Mouse (Mus musculus): ENCODE measurements around the gene Rnf169. TPM values are rescaled to one million over a fixed set of nuclear protein-coding genes. Genes with fewer than 3 reads are reported as not detected.

Gene Rnf169
- polyA plus RNA-seq, 2 experiments = 1.6 to 2.2 TPM

DNA sequence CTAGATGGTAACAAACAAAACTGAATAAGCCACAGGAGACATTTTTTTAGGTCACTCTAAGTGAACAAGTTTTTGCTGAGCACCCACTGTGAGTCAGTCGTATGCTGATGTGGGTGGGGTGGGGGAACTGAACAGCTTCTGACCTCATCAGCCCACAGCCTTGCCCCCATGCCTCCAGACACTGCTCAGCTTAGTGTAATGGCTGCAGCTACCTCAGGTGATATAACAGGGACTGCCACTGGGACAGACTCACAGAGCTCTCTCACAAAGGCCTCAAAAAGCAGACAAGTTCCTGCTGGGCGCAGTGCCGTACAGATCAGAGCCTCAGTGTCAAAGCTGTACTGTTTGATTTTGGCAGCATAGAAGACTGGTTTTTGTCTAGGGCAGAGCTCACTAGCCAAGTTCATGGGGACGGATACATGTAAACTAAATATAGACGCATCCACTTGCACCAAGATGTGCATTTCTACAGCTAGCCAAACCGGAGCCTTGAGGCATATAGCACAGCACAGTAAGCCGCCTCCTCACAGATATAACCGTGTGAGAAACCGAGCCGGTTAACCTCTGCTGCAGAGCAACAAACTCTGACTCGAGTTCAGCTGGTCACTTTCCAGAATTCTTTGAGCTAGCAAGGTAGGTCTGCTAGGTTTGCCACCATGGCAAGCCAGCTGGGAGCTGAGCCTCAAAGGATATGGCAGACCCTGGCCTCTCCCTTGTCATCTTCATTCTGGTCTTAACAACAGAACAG, 77.2 kb downstream of the Rnf169 start:
- WGBS (ENCODE audit: insufficient replicate concordance) = 73% methylated on average over 11 of the region's 11 CpGs
- Histone ChIP-seq H3K27me3 (ENCODE audit: control insufficient read depth, insufficient read depth, low read length) (no peaks in the 10 kb centered on the region), H3K4me2 (ENCODE audit: low read depth) (no peak overlapping the region), H3K9ac (replicated peaks) (no peak overlapping the region), H3K9me3 (ENCODE audit: control insufficient read depth, low read length) (no peaks in the 10 kb centered on the region), H3K27ac (no peak overlapping the region), H3K4me3 (ENCODE audit: insufficient read depth in 1 of 2, low read depth in 2 of 2, low read length in 2 of 2) (no peak overlapping the region), H3K4me1 (replicated peaks; ENCODE audit: control insufficient read depth in 2 of 2, insufficient read depth in 2 of 2, low read length in 1 of 2) (peaks cover 4 to 14% of the 10 kb centered on the region in 2 experiments), H3K36me3 (replicated peaks; ENCODE audit: control insufficient read depth, insufficient read depth, low read depth) (no peaks in the 10 kb centered on the region)
- TF ChIP-seq CTCF (IDR thresholded peaks at IDR 0.05; ENCODE audit: low read depth) = no peak
- no peak for TF ChIP-seq EP300 (IDR thresholded peaks at IDR 0.05; ENCODE audit: low read depth)
- DNase-seq (ENCODE audit: low read depth in 3 of 3, low spot score in 3 of 3) (no peak), ATAC-seq (ENCODE audit: insufficient read depth) (no peak)

GRCm38 (mm10) chr7:99902208-99902607, 78.0 kb downstream of the Rnf169 start:
- no peaks in the 10 kb centered on the region for H3K9me3 ChIP-seq (ENCODE audit: control insufficient read depth, low read length)
- 46% methylated on average over 4 of the region's 4 CpGs for WGBS (ENCODE audit: insufficient replicate concordance)
- no peak for ATAC-seq (ENCODE audit: insufficient read depth)
- no peaks in the 10 kb centered on the region for H3K27me3 ChIP-seq (ENCODE audit: control insufficient read depth, insufficient read depth, low read length)
- peaks cover 2 to 7% of the 10 kb centered on the region in 2 experiments for H3K4me1 ChIP-seq (replicated peaks; ENCODE audit: control insufficient read depth in 2 of 2, insufficient read depth in 2 of 2, low read length in 1 of 2)
- no peak for DNase-seq (ENCODE audit: low read depth in 3 of 3, low spot score in 3 of 3)
- no peak overlapping the region for H3K4me3 ChIP-seq (ENCODE audit: insufficient read depth in 1 of 2, low read depth in 2 of 2, low read length in 2 of 2)
- H3K9ac ChIP-seq (replicated peaks) = no peak overlapping the region
- H3K4me2 ChIP-seq (ENCODE audit: low read depth) = no peak overlapping the region
- H3K36me3 ChIP-seq (replicated peaks; ENCODE audit: control insufficient read depth, insufficient read depth, low read depth) = no peaks in the 10 kb centered on the region
- H3K27ac ChIP-seq = no peak overlapping the region
- no peak for TF ChIP-seq CTCF (IDR thresholded peaks at IDR 0.05; ENCODE audit: low read depth)
- no peak for TF ChIP-seq EP300 (IDR thresholded peaks at IDR 0.05; ENCODE audit: low read depth)

DNA sequence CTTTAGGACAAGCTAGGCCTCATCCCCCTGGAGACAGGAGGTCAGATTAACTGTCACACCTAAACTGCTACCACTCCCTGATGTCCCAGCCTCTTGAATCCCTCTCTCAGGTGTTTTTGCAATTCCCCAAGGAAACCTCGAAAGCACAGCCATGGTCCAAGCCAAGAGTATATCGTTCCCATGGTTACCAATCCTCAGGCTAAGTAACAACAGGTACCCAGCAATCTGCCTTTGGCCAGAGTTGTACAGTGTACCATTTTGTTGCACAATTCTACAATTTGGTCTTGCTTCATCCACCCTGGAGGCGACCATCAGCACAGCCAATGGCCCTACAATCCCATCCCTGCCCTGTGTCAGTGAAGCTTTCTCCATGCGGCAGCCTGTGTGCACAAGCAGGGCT, 83.3 kb downstream of the Rnf169 start:
- H3K27me3 ChIP-seq (ENCODE audit: control insufficient read depth, insufficient read depth, low read length) = no peaks in the 10 kb centered on the region
- no peak for DNase-seq (ENCODE audit: low read depth in 3 of 3, low spot score in 3 of 3)
- no peak for ATAC-seq (ENCODE audit: insufficient read depth)
- WGBS (ENCODE audit: insufficient replicate concordance) = 62% methylated on average over 4 of the region's 4 CpGs
- H3K27ac ChIP-seq = no peak overlapping the region
- no peak overlapping the region for H3K4me2 ChIP-seq (ENCODE audit: low read depth)
- no peaks in the 10 kb centered on the region for H3K36me3 ChIP-seq (replicated peaks; ENCODE audit: control insufficient read depth, insufficient read depth, low read depth)
- H3K9ac ChIP-seq (replicated peaks) = no peak overlapping the region
- H3K4me3 ChIP-seq (ENCODE audit: insufficient read depth in 1 of 2, low read depth in 2 of 2, low read length in 2 of 2) = no peak overlapping the region
- H3K9me3 ChIP-seq (ENCODE audit: control insufficient read depth, low read length) = no peaks in the 10 kb centered on the region
- no peak for TF ChIP-seq EP300 (IDR thresholded peaks at IDR 0.05; ENCODE audit: low read depth)
- no peak for TF ChIP-seq CTCF (IDR thresholded peaks at IDR 0.05; ENCODE audit: low read depth)
- no peaks in the 10 kb centered on the region for H3K4me1 ChIP-seq (replicated peaks; ENCODE audit: control insufficient read depth in 2 of 2, insufficient read depth in 2 of 2, low read length in 1 of 2)

DNA sequence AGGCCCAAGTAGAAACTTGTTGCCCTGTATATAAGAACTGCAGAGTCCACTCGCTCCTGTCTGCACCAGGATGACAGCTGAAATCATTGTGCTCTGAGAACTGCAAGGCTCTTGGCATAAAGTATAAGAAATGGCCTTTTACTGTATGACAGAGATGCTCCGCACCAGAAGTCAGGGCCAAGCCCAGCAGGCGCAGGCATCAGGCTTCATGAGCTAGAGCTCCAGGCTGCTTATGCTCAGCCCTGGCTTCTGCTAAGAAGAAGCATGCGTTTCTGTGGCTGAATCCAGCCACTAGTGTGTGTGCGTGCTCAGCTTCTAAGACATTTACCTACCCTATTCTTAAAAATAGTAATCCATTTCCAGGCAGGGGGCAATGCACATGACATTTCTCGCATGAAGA, 85.8 kb downstream of the Rnf169 start:
- Histone ChIP-seq H3K4me2 (ENCODE audit: low read depth) (no peak overlapping the region), H3K9me3 (ENCODE audit: control insufficient read depth, low read length) (no peaks in the 10 kb centered on the region), H3K4me3 (ENCODE audit: insufficient read depth in 1 of 2, low read depth in 2 of 2, low read length in 2 of 2) (no peak overlapping the region), H3K27me3 (ENCODE audit: control insufficient read depth, insufficient read depth, low read length) (no peaks in the 10 kb centered on the region), H3K9ac (replicated peaks) (no peak overlapping the region), H3K4me1 (replicated peaks; ENCODE audit: control insufficient read depth in 2 of 2, insufficient read depth in 2 of 2, low read length in 1 of 2) (no peaks in the 10 kb centered on the region), H3K27ac (no peak overlapping the region), H3K36me3 (replicated peaks; ENCODE audit: control insufficient read depth, insufficient read depth, low read depth) (no peaks in the 10 kb centered on the region)
- ATAC-seq (ENCODE audit: insufficient read depth) (no peak), DNase-seq (ENCODE audit: low read depth in 3 of 3, low spot score in 3 of 3) (no peak)
- WGBS (ENCODE audit: insufficient replicate concordance) = 68% methylated on average over 6 of the region's 6 CpGs
- TF ChIP-seq CTCF (IDR thresholded peaks at IDR 0.05; ENCODE audit: low read depth) = no peak

GRCm38 (mm10) chr7:99893967-99894366, 86.3 kb downstream of the Rnf169 start:
- DNase-seq (ENCODE audit: low read depth in 3 of 3, low spot score in 3 of 3) (no peak), ATAC-seq (ENCODE audit: insufficient read depth) (no peak)
- TF ChIP-seq EP300 (IDR thresholded peaks at IDR 0.05; ENCODE audit: low read depth) (no peak), CTCF (IDR thresholded peaks at IDR 0.05; ENCODE audit: low read depth) (no peak)
- Histone ChIP-seq H3K27me3 (ENCODE audit: control insufficient read depth, insufficient read depth, low read length) (no peaks in the 10 kb centered on the region), H3K4me2 (ENCODE audit: low read depth) (no peak overlapping the region), H3K36me3 (replicated peaks; ENCODE audit: control insufficient read depth, insufficient read depth, low read depth) (no peaks in the 10 kb centered on the region), H3K9me3 (ENCODE audit: control insufficient read depth, low read length) (no peaks in the 10 kb centered on the region), H3K27ac (no peak overlapping the region), H3K4me1 (replicated peaks; ENCODE audit: control insufficient read depth in 2 of 2, insufficient read depth in 2 of 2, low read length in 1 of 2) (no peaks in the 10 kb centered on the region), H3K9ac (replicated peaks) (no peak overlapping the region), H3K4me3 (ENCODE audit: insufficient read depth in 1 of 2, low read depth in 2 of 2, low read length in 2 of 2) (no peak overlapping the region)
- WGBS (ENCODE audit: insufficient replicate concordance) = 78% methylated on average over 3 of the region's 3 CpGs
